Mouse (Mus musculus) megakaryocyte, embryonic 14.5 days (primary cell): ENCODE measurements around the gene Cntf. TPM values are rescaled to one million over a fixed set of nuclear protein-coding genes. Genes with fewer than 3 reads are reported as not detected.

ENCODE experiments used
- H3K27me3 ChIP-seq: replicated peaks from 2 replicates; pipeline ENCODE3; 2012; ENCODE audit warnings: inconsistent platforms
- H3K36me3 ChIP-seq: replicated peaks from 2 replicates; pipeline ENCODE3; 2012; ENCODE audit warnings: low read length, inconsistent platforms, mixed read lengths
- H3K4me1 ChIP-seq: 2 replicates; pipeline ENCODE4 v1.6.1; 2012; ENCODE audit warnings: inconsistent platforms
- H3K4me3 ChIP-seq: replicated peaks from 2 replicates; pipeline ENCODE3; 2012; ENCODE audit warnings: moderate library complexity, mild to moderate bottlenecking, inconsistent platforms
- H3K9me3 ChIP-seq: 2 replicates; pipeline ENCODE4 v1.6.1; 2012; ENCODE audit warnings: inconsistent platforms
- FLI1 ChIP-seq: IDR thresholded peaks from 2 replicates; pipeline ENCODE4 v1.6.1; 2012; ENCODE audit warnings: low read length, inconsistent platforms, mixed read lengths
- GATA1 ChIP-seq: IDR thresholded peaks from 3 replicates; pipeline ENCODE4 v1.6.1; 2012; ENCODE audit warnings: mixed read lengths, low read length, inconsistent platforms, borderline replicate concordance
- polyA plus RNA-seq: library from polyadenylated mRNA; stranded (reverse); fragments of >175 nt; gene quantifications from 2 replicates; pipeline ENCODE4 v1.2.3, GENCODE M21; 2012; ENCODE audit warnings: low replicate concordance; ENCODE audit not compliant: insufficient read depth

The Cntf gene
- polyA plus RNA-seq, 1 experiment, result not detected

DNA sequence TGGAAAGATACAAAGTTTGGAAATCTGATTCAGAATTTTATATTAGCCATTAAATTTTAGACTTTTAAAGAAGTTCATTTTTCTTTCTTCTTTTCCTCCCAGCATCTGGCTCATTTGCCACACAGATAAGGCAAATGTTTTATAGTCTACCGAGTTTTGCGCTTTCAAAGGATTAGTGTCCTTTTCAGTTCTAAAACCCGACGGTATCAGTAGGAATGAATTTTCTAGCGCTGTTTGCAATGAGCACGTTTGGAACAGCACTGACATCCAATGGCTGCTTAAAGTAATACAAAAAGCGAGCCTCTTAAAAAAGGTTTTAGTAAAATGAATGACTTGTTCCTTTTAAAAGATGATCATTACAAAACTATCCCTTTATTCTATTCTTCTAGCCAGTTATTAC is 31.6 kb upstream of the Cntf start:
- Histone ChIP-seq H3K36me3 (no peaks in the 10 kb centered on the region), H3K4me3 (peak overlapping the region; percentile 97), H3K4me1 (peaks cover 28% of the 10 kb centered on the region), H3K27me3 (no peaks in the 10 kb centered on the region), H3K9me3 (no peaks in the 10 kb centered on the region)
- TF ChIP-seq GATA1 (no peak), FLI1 (no peak)

DNA sequence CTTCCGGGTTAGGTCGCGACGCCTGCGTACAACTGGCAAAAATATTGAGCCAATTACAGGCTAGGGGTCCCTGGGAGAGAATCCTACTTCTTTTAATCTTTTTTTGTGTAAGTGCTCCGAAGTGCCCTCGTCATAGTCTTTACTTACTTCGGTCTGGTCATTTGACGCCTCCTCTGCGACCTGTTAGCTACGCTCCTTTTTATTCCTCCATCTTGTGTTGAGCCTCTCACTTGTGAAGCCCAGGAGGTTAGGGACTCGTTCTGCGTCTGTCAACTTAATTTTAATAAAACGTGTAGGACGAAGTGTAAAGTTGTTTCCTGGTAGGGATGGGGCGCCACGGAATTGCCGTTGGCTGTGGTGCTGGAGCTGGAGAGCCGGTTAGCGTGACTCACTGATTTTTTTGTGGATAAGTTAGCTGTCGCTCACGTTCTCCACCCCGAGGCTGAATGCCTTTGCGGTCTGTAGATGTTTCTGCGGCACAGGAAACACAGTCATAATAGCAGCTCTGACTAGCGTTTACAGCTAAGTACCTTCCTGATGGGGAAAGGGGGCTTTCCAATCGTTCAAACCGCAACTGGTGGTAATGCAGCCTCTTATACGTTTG is 31.0 kb upstream of the Cntf start:
- H3K9me3 ChIP-seq, result no peaks in the 10 kb centered on the region
- peaks cover 31% of the 10 kb centered on the region for H3K4me1 ChIP-seq
- no peaks in the 10 kb centered on the region for H3K36me3 ChIP-seq
- no peaks in the 10 kb centered on the region for H3K27me3 ChIP-seq
- TF ChIP-seq GATA1 (no peak), FLI1 (no peak)
- peak overlapping the region; percentile 97 for H3K4me3 ChIP-seq

DNA sequence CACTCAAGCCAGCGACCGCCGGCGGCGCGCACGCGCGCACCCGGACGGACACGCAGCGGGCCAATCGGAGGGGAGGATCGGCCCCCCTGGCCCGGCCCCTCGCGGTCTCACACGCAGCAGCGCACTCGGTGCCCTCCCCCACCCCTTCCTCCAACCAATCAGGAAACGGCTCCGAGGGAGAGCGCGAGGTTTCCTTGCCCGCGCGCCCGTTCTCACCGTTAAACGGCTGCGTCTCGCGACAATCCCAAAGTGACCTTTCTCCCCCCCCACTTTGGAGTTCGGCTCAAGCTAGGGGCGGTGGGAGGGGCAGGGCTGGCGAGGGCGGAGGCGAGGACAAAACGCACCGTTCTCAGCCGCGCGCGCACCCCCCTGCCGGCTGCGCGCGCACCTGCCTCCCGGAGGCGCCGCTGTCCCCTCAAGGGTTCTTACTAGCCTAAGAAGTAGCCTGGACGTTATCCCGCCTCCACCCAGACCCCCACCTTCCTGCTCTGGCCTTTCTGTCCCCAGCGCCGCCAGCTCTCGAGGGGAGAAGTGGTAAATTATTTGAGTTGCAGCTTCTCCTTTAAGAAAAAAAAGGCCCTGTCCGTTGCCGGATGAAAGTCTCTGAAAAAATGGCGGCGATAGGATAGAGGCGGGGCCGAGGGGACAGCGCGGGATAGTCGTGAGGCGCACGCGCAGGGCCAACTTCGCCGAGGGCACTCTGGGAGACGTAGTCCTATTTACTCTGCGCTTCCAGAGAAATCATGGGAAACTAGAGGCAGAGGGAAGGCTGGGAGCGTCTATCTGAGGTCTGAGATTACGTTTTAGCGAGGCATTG is 30.3 kb upstream of the Cntf start, which contains the start of the genes Zfp91 and Lpxn:
Zfp91 (minus strand) TSS at position 616 of the 817 bp plus-strand sequence.
Lpxn (plus strand) TSS at position 683 of the 817 bp plus-strand sequence.
- H3K36me3 ChIP-seq, result peaks cover 2% of the 10 kb centered on the region
- peak within 1 kb of the TSS; percentile 97 for H3K4me3 ChIP-seq
- no peaks in the 10 kb centered on the region for H3K27me3 ChIP-seq
- peaks cover 30% of the 10 kb centered on the region for H3K4me1 ChIP-seq
- no peaks in the 10 kb centered on the region for H3K9me3 ChIP-seq
- TF ChIP-seq GATA1 (no peak), FLI1 (no peak)

DNA sequence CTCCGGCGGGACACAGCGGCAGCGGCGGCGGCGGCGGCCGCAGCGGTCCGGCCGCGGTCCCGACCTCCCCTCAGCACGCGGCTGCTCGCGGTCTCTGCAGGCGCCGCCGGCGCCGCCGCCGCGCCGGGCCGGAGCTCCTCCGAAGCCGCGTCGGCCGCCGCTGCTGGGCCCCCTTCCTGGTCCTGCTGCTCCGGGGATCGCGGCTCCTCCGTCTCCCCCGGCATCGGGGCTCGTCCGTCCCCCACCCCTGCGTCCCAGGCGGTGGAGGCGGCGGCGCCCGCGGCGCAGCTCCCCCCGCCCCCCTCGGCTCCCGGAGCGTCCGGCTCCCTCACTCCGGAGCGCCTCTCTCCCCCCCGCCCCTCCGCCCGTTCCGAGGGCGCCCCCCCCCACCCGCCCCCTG is 29.7 kb upstream of the Cntf start:
- peaks cover 27% of the 10 kb centered on the region for H3K4me1 ChIP-seq
- TF ChIP-seq GATA1, result no peak
- no peak for TF ChIP-seq FLI1
- H3K4me3 ChIP-seq, result peak overlapping the region; percentile 97
- no peaks in the 10 kb centered on the region for H3K9me3 ChIP-seq
- H3K27me3 ChIP-seq, result no peaks in the 10 kb centered on the region
- peaks cover 2% of the 10 kb centered on the region for H3K36me3 ChIP-seq

DNA sequence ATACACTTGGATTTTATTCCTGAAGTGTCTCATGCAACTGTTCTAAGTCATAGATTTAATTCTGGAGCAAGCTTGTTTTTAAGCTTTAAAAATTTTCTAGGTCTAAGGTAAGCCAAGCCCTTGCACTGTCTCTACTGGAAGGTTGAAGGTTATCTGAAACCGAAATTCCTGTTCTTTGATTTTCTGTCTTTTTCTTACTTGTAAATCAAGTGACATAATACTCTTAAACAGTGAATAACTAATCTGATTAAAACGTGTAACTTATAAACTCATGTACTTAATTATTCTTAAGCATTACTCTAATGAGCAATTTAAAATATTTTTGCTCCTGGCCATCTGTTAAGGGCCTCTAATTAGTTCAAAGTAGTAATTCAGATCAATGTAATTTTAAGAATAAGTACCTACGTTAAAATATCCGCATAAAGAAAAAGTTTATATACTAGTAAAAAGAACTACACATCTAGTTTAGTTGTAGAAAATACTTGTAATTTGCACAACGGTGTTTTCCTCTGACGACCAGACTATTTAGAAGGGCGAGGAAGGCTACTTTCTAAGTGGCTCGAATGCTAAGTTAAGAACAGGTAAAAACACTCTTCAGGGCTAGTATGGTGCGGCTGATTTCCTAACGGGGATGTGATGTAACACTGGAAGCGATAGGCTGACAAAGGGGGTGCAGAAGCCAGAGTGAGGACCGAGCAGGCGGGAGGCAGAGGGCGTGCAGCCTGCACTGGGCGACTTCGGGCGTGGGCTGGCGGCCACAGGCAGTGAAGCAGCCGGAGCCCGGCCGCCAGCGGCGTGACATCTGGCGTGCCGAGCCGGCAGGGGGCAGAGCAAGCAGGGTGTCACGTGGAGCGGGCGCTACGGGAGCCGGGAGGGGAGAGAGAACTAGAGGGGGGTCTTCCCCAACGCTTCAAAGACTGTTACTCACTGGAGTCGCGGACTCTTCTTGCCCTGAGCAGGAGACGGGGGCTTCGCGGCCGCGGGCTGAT is 28.9 kb upstream of the Cntf start:
- H3K9me3 ChIP-seq, result no peaks in the 10 kb centered on the region
- peaks cover 6% of the 10 kb centered on the region for H3K36me3 ChIP-seq
- H3K27me3 ChIP-seq, result no peaks in the 10 kb centered on the region
- H3K4me1 ChIP-seq, result peaks cover 27% of the 10 kb centered on the region
- peak overlapping the region; percentile 97 for H3K4me3 ChIP-seq
- no peak for TF ChIP-seq GATA1
- TF ChIP-seq FLI1, result no peak

DNA sequence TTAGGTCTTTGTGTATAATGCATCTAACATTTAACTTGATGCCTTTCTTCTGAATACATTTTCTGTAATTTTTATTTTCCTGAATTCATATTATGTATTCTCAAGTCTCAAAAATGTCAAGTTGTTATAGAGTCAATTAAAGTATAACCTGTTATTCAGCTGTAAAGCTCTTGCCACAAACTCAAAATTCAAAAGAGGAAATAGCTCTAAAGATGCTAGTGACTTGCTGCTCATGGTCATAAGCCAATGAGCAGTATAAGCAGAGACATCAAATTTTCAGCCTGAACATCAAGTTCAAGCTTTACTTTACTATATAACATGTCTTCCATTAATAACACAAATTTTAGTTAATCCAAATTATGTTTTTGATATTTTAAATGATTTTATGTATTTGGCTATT is 26.9 kb upstream of the Cntf start:
- H3K9me3 ChIP-seq, result no peaks in the 10 kb centered on the region
- H3K36me3 ChIP-seq, result peaks cover 22% of the 10 kb centered on the region
- H3K4me3 ChIP-seq, result no peak overlapping the region
- H3K27me3 ChIP-seq, result no peaks in the 10 kb centered on the region
- TF ChIP-seq GATA1, result no peak
- no peak for TF ChIP-seq FLI1
- peaks cover 26% of the 10 kb centered on the region; the same call in 1 of the 2 replicates for H3K4me1 ChIP-seq

DNA sequence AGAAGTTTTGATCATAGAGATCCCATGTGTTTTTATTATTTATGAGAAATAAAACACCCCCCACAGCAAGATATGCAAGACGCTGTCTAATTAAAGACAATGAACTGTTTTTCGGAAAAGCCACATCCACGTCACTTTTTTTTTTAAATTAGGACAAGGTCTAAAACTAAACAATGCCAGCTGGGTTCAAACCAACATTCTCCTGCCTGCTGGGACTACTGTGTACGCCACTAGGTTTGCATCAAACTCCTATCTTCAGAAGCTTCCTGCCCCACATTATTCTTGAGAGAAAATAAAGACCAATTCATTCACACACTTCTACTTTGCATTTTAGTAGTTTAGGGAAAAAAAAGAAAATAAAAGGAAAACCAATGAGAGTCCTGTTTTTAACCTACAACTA is 22.3 kb upstream of the Cntf start:
- peaks cover 43% of the 10 kb centered on the region for H3K4me1 ChIP-seq
- no peak for TF ChIP-seq FLI1
- TF ChIP-seq GATA1, result no peak
- H3K4me3 ChIP-seq, result no peak overlapping the region
- H3K9me3 ChIP-seq, result no peaks in the 10 kb centered on the region
- peaks cover 40% of the 10 kb centered on the region for H3K36me3 ChIP-seq
- H3K27me3 ChIP-seq, result no peaks in the 10 kb centered on the region

DNA sequence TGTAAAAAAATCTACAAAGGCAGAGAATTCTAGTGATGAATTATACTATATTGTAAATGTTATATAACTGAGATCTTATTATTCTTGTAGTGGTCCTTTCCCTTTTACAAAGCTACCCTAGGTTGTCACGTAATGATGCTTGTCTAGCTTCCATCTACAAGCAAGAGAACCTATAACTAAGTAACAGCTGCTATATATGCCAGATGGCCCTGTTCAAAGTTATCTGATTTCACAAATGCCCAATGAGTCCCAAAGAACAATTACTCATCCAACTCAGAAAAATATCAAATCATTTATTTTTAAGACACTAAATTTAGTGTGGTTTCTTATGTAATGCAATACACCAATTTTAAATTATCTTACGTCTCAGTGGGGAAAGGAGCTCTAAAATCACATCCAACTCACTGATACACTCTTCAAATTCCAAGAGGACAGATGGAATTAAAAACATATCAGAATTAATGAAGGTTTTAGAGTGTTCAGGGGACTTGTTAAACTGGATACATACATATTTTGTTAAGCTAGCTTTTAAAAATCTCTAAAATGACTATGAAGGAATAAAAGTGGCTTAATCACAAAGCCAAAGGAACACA is 21.5 kb upstream of the Cntf start:
- Histone ChIP-seq H3K4me3 (no peak overlapping the region), H3K9me3 (no peaks in the 10 kb centered on the region), H3K4me1 (peaks cover 51% of the 10 kb centered on the region), H3K27me3 (no peaks in the 10 kb centered on the region), H3K36me3 (peaks cover 40% of the 10 kb centered on the region)
- TF ChIP-seq FLI1 (no peak), GATA1 (no peak)

DNA sequence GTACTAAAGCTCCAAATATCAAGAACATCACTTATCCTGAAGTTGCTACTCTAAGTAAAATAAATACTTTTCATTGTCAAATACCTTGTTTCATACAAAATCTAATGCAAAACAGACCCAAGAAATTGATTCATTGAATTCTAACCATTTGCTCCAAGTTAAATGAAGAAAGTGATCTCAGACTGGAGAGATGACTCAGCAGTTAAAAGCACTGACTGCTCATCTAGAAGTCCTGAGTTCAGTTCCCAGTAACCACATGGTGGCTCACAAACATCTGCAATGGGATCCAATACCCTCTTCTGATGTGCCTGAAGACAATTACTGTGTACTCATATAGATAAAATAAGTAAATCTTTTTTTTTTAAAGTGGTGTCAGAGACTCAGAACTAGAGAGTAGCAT is 15.0 kb upstream of the Cntf start:
- Histone ChIP-seq H3K9me3 (no peaks in the 10 kb centered on the region), H3K4me1 (peaks cover 42% of the 10 kb centered on the region), H3K4me3 (no peak overlapping the region), H3K27me3 (no peaks in the 10 kb centered on the region), H3K36me3 (peaks cover 54% of the 10 kb centered on the region)
- TF ChIP-seq FLI1, result no peak
- no peak for TF ChIP-seq GATA1
